11 mouse cellular contexts compared by ENCODE assay signal in the genomic region with DNA sequence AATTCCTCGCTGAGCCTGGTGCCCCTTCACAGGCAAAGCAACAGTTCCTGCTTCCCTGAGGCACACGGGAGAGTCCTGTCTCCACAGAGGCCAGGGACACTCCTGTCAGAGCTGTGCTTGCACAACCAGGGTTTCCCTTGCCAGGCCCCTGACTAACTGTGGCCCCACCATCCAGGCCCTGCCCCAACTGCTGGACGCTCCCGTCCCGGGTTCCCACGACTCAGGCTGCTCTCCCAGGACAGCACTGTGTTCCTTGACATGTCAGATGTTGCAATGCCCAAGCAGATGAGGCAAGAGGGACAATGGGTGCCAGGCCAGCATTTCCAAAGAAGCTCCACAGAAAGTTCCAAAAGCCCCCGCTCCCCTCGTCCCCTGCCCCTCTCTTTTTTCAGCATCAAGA.
DNase-seq lines count a peak whose midpoint lies in the region; ATAC-seq lines count a peak whose summit lies in the region.
"Had no signal": no experiment of that assay in that cellular context is flagged by ENCODE, and none has a peak within 500 bp of the region (broad histone marks: within the 10 kb centered on the region; RNA-seq: fewer than 3 reads in every experiment).

No protein-coding gene starts in this region.

- no peak overlapping the region for H3K9ac ChIP-seq in limb, embryonic 12.5 days (replicated peaks)
- H3K9ac ChIP-seq: heart, embryonic 15.5 days had no signal

- no peak overlapping the region for H3K4me2 ChIP-seq in limb, embryonic 12.5 days
- H3K4me2 ChIP-seq: heart, embryonic 15.5 days had no signal

- peaks cover 7% of the 10 kb centered on the region; the same call in 1 of the 2 replicates for H3K27me3 ChIP-seq in limb, embryonic 12.5 days

- no peak overlapping the region for H3K4me3 ChIP-seq in limb, embryonic 12.5 days (replicated peaks)
- H3K4me3 ChIP-seq: heart, embryonic 15.5 days had no signal

- WGBS in limb, embryonic 12.5 days = 54% methylated on average over 8 of the region's 8 CpGs

- H3K4me1 ChIP-seq in limb, embryonic 12.5 days (replicated peaks) = peaks cover 67% of the 10 kb centered on the region

- H3K36me3 ChIP-seq in limb, embryonic 12.5 days = no peaks in the 10 kb centered on the region
- H3K36me3 ChIP-seq: heart, embryonic 15.5 days had no signal

- ATAC-seq in limb, embryonic 12.5 days (ENCODE audit: insufficient number of reproducible peaks, insufficient read depth, low FRiP score, low TSS enrichment, low read depth) = no peak
- ATAC-seq in megakaryocyte-erythroid progenitor cell, adult 5-6 weeks (replicated peaks; ENCODE audit: low FRiP score, low TSS enrichment, poor library complexity, severe bottlenecking) = no peak

- peak; percentile 49 for DNase-seq in thymus, postnatal 4 days
- DNase-seq in thymus, postnatal 14 days = no peak
- peak; percentile 65 for DNase-seq in fat pad, adult 2 months (ENCODE audit: extremely low read depth, low read depth, low spot score)
- peak; percentile 39 to 85 for DNase-seq in urinary bladder, postnatal 36 days (ENCODE audit: low spot score in 2 of 2)
- no peak for DNase-seq in liver
- no peak for DNase-seq in kidney, postnatal 4 days
- DNase-seq: cerebellum, adult 18-20 months; spleen, adult 18-20 months had no signal

- no peaks in the 10 kb centered on the region for H3K9me3 ChIP-seq in limb, embryonic 12.5 days
- H3K9me3 ChIP-seq: heart, embryonic 15.5 days had no signal

- 0 out of 2 replicates have a peak overlapping the region, but pooled peaks have one; percentile 7 for H3K27ac ChIP-seq in limb, embryonic 12.5 days
- H3K27ac ChIP-seq: heart, embryonic 15.5 days had no signal

Comparison
In these comparisons a context has a peak if more than half of its experiments do, and no peak if none do; other contexts are left out.
1. DNase-seq: peak in thymus, postnatal 4 days (single experiment), fat pad, adult 2 months (single experiment) and urinary bladder, postnatal 36 days (2 of 2); none in thymus, postnatal 14 days (single experiment), liver (single experiment) and kidney, postnatal 4 days (0 of 2).